Mouse (Mus musculus) embryonic fibroblast, embryonic 13.5 days (primary cell): ENCODE measurements at regions not wholly inside any gene's neighbourhood (a gene's known extent, or its start where the extent isn't known, plus 50 kb on each side); places are given as distances from the start of the nearest gene placed in this dataset.

ENCODE experiments used
- CTCF ChIP-seq: IDR thresholded peaks from 2 replicates; pipeline ENCODE4 v1.5.1; 2011; ENCODE audit warnings: mild to moderate bottlenecking, control low read depth, low read length, moderate library complexity, borderline replicate concordance; ENCODE audit not compliant: insufficient read depth
- POLR2A ChIP-seq: IDR thresholded peaks from 2 replicates; pipeline ENCODE4 v1.6.1; 2011; ENCODE audit warnings: low read depth, mild to moderate bottlenecking, control low read depth, low read length, moderate library complexity

DNA sequence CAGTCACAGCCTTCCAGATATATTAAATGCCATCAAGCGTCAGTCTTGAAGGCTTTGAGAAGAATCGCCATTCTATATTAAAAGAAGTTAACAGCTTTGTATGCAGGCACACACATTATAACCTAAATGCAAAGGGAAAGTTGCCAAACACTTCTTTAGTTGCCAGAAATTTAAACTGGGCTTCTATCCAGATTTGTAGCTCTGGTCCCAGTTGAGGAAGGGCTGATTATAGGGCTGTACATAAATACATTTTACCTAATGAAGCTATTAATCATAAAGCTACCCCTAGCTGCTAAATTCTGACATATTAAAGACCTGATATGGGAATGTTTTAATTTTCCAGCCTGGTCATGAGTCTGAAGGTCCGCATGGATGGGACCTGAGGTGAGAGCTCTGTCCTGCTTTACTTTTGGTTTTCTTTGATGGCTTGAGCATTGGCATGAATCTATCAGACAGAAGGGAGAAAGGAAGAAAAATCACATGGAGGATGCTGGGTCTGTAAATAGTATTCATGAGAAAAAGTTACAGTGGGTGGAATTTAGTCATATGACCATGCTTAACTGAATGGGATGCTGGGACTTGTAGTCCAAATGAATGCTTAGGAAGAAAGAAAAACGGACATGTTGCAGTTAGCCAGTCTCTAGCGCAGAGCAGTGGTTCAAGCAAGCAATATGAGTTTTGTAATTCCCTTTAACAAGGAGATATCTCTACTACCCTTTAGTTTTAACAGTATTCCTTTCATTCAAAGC is 120.3 kb upstream of the Vmn2r7 start:
- TF ChIP-seq POLR2A = no peak
- no peak for TF ChIP-seq CTCF
